Mouse (Mus musculus): ENCODE measurements around the gene Gdf9. TPM values are rescaled to one million over a fixed set of nuclear protein-coding genes. Genes with fewer than 3 reads are reported as not detected.

Gdf9 gene
- polyA plus RNA-seq, 1 experiment from 2014 or later, result 0.28 TPM

DNA sequence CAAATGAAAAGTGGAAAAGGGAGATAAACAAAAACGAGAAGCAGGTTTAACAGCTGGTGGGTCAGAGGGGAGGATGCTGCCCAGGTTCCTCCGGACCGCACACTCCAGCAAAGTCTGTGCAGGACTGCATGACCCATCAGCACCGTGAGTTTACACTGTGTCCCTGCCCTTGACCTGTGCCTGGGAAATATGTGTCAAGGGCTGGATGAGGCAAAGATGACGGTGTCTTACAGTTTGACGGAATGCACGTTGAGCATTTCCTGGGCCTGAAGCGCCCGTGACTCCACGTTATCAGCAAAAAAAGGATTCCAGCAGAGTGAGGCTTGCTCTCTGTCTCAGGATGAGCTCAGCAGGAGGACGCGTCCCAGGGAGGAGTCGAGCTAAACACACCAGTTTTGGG lies 14.7 kb downstream of the Gdf9 start:
- no peak for ATAC-seq (ENCODE audit: low read depth)
- Histone ChIP-seq H3K4me3 (replicated peaks) (no peak overlapping the region), H3K27me3 (peaks cover 10% of the 10 kb centered on the region), H3K4me1 (replicated peaks) (peaks cover 29% of the 10 kb centered on the region), H3K27ac (peak overlapping the region; percentile 27; the same call in 1 of the 2 replicates), H3K9ac (no peak overlapping the region), H3K9me3 (replicated peaks) (no peaks in the 10 kb centered on the region), H3K36me3 (no peaks in the 10 kb centered on the region), H3K4me2 (no peak overlapping the region)
- no peak for DNase-seq
- 58% methylated on average over 13 of the region's 13 CpGs for WGBS (ENCODE audit: insufficient replicate concordance)

DNA sequence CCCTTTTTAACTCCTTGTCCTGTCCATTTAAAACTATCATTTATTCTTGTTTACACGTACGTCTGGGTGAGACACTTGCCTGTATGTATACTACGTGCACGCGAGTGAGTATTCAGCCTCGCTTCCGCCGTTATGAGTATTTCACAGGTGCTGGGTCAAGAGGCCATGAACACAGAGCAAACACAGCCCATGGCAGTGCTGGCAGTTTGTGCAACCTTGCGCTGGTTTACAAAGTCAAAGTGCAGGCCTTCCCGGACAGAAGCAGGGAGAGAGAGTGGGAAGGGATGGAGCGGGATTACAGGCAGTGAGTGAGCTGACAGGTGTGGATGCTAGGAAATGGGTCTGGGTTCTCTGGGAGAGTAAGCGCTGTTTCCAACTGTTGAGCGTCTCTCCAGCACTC lies 15.4 kb downstream of the Gdf9 start:
- H3K27me3 ChIP-seq, result peaks cover 16% of the 10 kb centered on the region
- no peaks in the 10 kb centered on the region for H3K9me3 ChIP-seq (replicated peaks)
- no peaks in the 10 kb centered on the region for H3K36me3 ChIP-seq
- H3K4me1 ChIP-seq (replicated peaks), result peaks cover 29% of the 10 kb centered on the region
- H3K4me3 ChIP-seq (replicated peaks), result no peak overlapping the region
- peak; percentile 69 for ATAC-seq (ENCODE audit: low read depth)
- DNase-seq, result no peak
- no peak overlapping the region for H3K4me2 ChIP-seq
- H3K27ac ChIP-seq, result peak overlapping the region; percentile 5; the same call in 1 of the 2 replicates
- 81% methylated on average over 13 of the region's 13 CpGs for WGBS (ENCODE audit: insufficient replicate concordance)
- H3K9ac ChIP-seq, result no peak overlapping the region; the same call in 1 of the 2 replicates

DNA sequence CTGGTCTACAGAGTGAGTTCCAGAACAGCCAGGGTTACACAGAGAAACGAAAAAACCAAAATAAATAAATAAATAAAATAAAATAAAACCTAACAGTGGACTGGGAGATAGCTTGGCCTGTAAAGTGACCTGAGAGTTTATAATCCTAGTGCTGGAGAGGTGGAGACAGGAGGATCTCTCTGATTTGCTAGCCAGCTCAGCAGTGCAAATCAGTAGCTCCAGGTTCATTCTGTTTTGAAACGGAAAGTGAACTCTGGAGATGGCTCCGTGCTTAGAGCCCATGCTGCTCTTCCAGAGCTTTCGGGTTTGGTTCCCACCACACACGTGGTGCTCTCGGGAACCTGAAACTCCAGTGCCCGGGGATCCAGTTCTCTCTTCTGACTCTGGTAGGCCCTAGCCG lies 17.2 kb downstream of the Gdf9 start:
- no peak for DNase-seq

DNA sequence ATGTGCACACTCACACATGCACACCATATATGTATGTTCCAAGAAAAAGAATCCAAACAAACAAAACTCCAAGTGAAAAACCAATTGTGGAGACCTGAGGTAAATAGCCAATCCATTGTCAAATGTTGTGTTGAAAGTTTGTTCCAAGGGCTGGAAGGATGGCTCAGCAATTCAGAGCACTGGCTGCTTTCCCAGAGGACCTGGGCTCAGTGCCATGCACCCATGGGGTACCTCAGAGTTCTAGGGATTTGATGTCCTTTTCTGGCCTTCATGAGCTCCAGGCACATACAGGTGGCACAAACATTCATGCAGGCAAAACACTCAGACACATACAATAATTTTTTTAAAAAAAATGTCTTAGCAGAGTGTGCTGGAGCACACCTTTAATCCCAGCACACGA lies 17.7 kb downstream of the Gdf9 start:
- H3K4me1 ChIP-seq (replicated peaks), result peaks cover 18% of the 10 kb centered on the region
- H3K36me3 ChIP-seq, result no peaks in the 10 kb centered on the region
- DNase-seq, result no peak
- H3K4me2 ChIP-seq, result no peak overlapping the region
- 63% methylated on average over 1 of the region's 1 CpGs for WGBS (ENCODE audit: insufficient replicate concordance)
- peaks cover 27% of the 10 kb centered on the region for H3K27me3 ChIP-seq
- no peak overlapping the region for H3K4me3 ChIP-seq (replicated peaks)
- no peak overlapping the region for H3K9ac ChIP-seq
- no peak for ATAC-seq (ENCODE audit: low read depth)
- no peak overlapping the region for H3K27ac ChIP-seq
- H3K9me3 ChIP-seq (replicated peaks), result no peaks in the 10 kb centered on the region

More for the DNA sequence above, 17.2 kb downstream of the Gdf9 start:
- ATAC-seq (ENCODE audit: low read depth), result no peak
- no peak overlapping the region for H3K27ac ChIP-seq
- peaks cover 27% of the 10 kb centered on the region for H3K27me3 ChIP-seq
- H3K9ac ChIP-seq, result no peak overlapping the region
- 77% methylated on average over 8 of the region's 8 CpGs for WGBS (ENCODE audit: insufficient replicate concordance)
- H3K36me3 ChIP-seq, result no peaks in the 10 kb centered on the region
- H3K4me1 ChIP-seq (replicated peaks), result peaks cover 22% of the 10 kb centered on the region
- no peaks in the 10 kb centered on the region for H3K9me3 ChIP-seq (replicated peaks)
- H3K4me2 ChIP-seq, result no peak overlapping the region
- no peak overlapping the region for H3K4me3 ChIP-seq (replicated peaks)

DNA sequence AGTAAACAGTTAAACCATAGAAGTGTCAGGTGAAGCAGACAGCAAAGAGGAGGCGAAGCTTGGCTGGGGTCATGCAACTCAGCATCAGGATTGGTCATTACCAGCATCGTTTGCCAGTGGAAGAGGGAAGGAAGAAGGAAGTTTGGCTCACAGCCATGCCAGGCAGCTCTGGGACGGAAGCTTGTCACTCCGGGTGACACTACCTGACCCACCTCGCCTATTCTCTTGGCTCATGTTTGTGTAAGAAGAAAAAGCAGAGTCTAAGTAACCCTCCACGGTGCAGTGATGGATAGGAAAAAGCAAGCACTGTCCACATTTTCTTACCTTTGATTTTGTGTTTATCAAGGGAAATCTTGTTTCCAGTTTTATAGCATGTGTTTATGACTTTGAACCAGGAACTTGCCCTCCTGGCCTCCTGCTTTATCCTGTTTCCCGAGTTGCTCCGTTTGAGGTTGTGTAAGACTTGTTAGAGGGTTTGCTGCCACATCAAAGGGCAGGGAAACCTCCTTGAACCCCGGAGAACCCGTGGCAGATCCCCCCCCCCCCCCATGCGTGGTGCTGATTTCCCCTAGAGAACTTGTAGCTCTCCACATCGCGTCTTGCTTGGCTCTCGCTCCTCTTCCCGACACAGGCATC lies 19.4 kb downstream of the Gdf9 start:
- no peak overlapping the region for H3K4me3 ChIP-seq (replicated peaks)
- H3K9ac ChIP-seq, result no peak overlapping the region
- ATAC-seq (ENCODE audit: low read depth), result no peak
- no peak for DNase-seq
- no peaks in the 10 kb centered on the region for H3K36me3 ChIP-seq
- no peak overlapping the region for H3K4me2 ChIP-seq
- H3K4me1 ChIP-seq (replicated peaks), result peaks cover 14% of the 10 kb centered on the region
- 22% methylated on average over 15 of the region's 15 CpGs for WGBS (ENCODE audit: insufficient replicate concordance)
- H3K27me3 ChIP-seq, result peaks cover 32% of the 10 kb centered on the region
- no peaks in the 10 kb centered on the region for H3K9me3 ChIP-seq (replicated peaks)
- no peak overlapping the region for H3K27ac ChIP-seq

DNA sequence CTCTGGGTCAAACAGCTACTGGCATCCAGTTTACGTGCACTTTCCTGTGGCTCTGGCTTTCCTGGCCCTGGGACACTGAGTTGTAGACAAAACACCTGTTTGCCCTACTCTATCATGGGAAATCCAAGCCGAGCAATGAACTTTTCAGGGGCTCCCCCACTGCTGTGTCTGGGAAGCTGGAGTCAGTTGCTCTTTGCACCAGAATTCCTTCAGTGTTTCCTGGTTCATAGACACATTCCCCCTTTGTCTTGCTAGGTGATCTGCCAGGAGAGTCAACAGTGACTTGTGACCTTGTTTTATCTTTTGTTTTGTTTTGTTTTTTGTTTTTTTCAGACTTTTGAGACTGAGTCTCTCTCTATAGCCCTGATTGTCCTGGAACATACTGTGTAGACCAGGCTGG lies 20.5 kb downstream of the Gdf9 start:
- peaks cover 10% of the 10 kb centered on the region for H3K4me1 ChIP-seq (replicated peaks)
- no peaks in the 10 kb centered on the region for H3K36me3 ChIP-seq
- DNase-seq (no peak), ATAC-seq (ENCODE audit: low read depth) (no peak)
- H3K9me3 ChIP-seq (replicated peaks), result no peaks in the 10 kb centered on the region
- WGBS (ENCODE audit: insufficient replicate concordance), result 43% methylated on average over 2 of the region's 2 CpGs
- no peak overlapping the region for H3K9ac ChIP-seq
- H3K4me3 ChIP-seq (replicated peaks), result no peak overlapping the region
- no peak overlapping the region for H3K27ac ChIP-seq
- peaks cover 44% of the 10 kb centered on the region for H3K27me3 ChIP-seq
- H3K4me2 ChIP-seq, result no peak overlapping the region

DNA sequence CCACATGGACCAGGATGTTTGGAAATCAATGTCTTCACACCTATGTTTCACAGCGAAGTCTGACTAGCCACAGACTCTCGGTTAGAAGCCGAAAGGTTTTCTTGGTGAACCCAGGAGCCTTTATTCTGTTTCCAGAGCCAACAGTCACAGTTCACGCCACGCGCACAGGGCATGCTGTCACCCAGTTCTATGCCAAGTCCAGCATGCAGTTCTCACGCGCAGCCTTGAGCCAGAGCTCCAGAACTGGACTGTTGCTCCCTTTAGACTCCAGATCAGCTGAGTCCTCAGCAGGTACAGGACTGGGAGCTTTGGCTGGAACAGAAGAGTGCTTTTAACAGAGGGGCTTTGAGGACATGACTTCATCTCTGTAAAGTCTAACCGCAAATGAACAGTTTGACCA lies 21.6 kb downstream of the Gdf9 start:
- no peak overlapping the region for H3K4me3 ChIP-seq (replicated peaks)
- H3K36me3 ChIP-seq, result no peaks in the 10 kb centered on the region
- peaks cover 54% of the 10 kb centered on the region for H3K27me3 ChIP-seq
- H3K4me1 ChIP-seq (replicated peaks), result peaks cover 20% of the 10 kb centered on the region
- H3K9ac ChIP-seq, result no peak overlapping the region
- WGBS (ENCODE audit: insufficient replicate concordance), result 84% methylated on average over 9 of the region's 9 CpGs
- no peak overlapping the region for H3K27ac ChIP-seq
- no peak overlapping the region for H3K4me2 ChIP-seq
- no peaks in the 10 kb centered on the region for H3K9me3 ChIP-seq (replicated peaks)
- DNase-seq (no peak), ATAC-seq (ENCODE audit: low read depth) (no peak)

DNA sequence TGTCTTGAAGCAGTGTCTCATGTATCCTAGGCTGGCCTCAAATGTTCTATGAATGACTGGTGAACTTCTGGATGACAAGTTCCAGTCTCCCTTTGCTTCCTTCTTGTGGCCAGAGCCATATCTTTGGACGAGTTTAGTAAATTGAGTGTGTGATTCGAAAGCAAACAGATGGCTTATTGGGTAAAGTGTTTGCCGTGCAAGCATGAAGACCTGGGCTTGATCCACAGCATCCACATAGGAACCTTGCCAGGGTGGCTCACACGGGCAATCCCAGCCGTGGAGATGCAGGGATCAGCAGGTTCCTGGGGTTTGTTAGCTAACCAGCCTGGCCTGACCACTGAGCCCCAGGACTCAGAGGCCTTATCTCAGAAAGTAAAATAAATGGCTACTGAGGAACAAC lies 22.2 kb downstream of the Gdf9 start:
- no peak overlapping the region for H3K9ac ChIP-seq
- H3K4me3 ChIP-seq (replicated peaks), result no peak overlapping the region
- H3K4me2 ChIP-seq, result no peak overlapping the region
- peaks cover 60% of the 10 kb centered on the region for H3K27me3 ChIP-seq
- WGBS (ENCODE audit: insufficient replicate concordance), result 67% methylated on average over 5 of the region's 5 CpGs
- DNase-seq, result no peak
- H3K9me3 ChIP-seq (replicated peaks), result no peaks in the 10 kb centered on the region
- H3K27ac ChIP-seq, result no peak overlapping the region
- ATAC-seq (ENCODE audit: low read depth), result no peak
- H3K4me1 ChIP-seq (replicated peaks), result peaks cover 25% of the 10 kb centered on the region
- no peaks in the 10 kb centered on the region for H3K36me3 ChIP-seq

DNA sequence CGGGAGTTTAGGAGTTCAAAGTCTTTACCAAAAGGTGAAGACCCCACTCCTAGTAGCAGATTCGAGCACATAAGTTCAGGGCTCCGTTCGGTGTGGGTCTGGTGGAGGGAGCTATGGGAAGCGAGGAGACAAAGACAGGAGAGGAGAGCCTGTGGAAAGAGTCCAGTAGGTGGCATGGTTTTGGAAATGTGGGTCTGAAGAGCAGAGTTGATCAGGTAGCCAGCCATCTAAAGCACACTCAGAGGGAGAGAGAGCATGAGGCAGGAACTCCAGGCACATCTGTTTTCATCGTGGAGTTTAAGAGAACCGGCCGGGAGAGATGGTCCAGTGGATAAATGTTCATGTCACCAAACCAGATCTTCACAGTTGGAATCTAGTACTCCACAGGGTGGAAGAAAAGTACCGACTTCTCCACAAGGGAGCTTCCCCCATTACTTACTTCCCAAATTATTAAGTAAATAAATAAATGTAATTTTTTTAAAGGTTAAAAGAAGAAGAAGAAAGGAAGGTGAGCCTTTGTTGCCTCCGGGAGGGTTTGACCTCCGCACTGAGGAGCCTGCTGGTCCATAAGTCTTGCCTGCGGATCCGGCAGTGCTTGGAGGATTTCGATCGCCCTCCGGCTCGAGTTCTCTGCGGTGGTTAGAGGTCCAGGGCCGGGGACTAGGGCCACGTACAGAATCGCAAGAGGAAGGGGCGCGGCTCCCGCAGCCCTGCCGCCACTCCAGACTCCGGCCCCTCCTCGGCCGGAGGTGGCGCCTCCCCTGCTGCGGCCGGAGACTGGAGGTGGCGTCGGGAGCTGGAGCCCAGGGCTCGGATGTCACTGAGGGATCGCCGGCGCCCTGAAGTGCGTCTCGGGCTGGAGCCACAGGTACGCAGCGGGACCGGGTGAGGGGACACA lies 25.9 kb downstream of the Gdf9 start, which contains the start of the genes Gm10447 and Shroom1:
Gene Gm10447 (minus strand): TSS at position 637 of the 898 bp plus-strand sequence.
Gene Shroom1 (plus strand): TSS at position 732 of the 898 bp plus-strand sequence.
- Histone ChIP-seq H3K36me3 (no peaks in the 10 kb centered on the region), H3K9ac (peak within 1 kb of the TSS; percentile 63), H3K4me3 (replicated peaks) (peak within 1 kb of the TSS; percentile 55), H3K27me3 (peaks cover 65% of the 10 kb centered on the region), H3K27ac (peak within 1 kb of the TSS; percentile 62; the same call in 1 of the 2 replicates), H3K4me1 (replicated peaks) (peaks cover 28% of the 10 kb centered on the region), H3K4me2 (peak within 1 kb of the TSS; percentile 70), H3K9me3 (replicated peaks) (no peaks in the 10 kb centered on the region)
- 4% methylated on average over 42 of the region's 42 CpGs for WGBS (ENCODE audit: insufficient replicate concordance)
- ATAC-seq (ENCODE audit: low read depth), result peak; percentile 72
- no peak for DNase-seq

DNA sequence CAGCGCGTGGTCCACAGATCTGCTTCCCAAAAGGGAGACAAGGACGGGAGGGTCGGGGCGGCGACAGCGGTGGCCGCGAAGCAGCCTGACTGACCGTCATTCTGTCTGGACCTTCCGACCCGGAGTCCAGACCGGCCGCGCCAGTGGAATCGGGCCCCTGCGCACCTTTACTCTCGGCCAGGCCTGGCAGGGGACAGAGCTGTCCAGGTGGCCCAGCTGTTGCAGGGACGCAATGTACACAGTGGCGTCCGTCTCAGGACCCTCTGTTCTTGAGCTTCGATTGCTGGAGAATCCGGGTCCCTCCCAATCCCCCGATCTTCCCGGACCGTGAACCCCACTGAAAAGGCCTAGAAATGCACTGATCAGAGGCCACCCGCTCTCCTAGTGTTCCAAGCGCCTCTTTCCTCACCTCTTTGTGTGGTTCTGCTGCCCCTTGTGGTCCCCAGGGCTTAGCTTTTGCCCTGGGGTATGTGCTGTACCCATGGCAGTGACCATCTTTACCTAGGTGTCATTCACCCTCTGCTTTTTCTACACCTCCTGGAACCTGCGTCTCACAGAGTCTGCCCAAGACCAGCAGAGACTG lies 26.6 kb downstream of the Gdf9 start:
- DNase-seq, result no peak
- H3K27me3 ChIP-seq, result peaks cover 70% of the 10 kb centered on the region
- no peaks in the 10 kb centered on the region for H3K9me3 ChIP-seq (replicated peaks)
- 7% methylated on average over 29 of the region's 29 CpGs for WGBS (ENCODE audit: insufficient replicate concordance)
- H3K36me3 ChIP-seq, result no peaks in the 10 kb centered on the region
- ATAC-seq (ENCODE audit: low read depth), result peak; percentile 45
- peak overlapping the region; percentile 70 for H3K4me2 ChIP-seq
- peak overlapping the region; percentile 63 for H3K9ac ChIP-seq
- peaks cover 35% of the 10 kb centered on the region for H3K4me1 ChIP-seq (replicated peaks)
- H3K27ac ChIP-seq, result peak overlapping the region; percentile 62; the same call in 1 of the 2 replicates
- peak overlapping the region; percentile 55 for H3K4me3 ChIP-seq (replicated peaks)

DNA sequence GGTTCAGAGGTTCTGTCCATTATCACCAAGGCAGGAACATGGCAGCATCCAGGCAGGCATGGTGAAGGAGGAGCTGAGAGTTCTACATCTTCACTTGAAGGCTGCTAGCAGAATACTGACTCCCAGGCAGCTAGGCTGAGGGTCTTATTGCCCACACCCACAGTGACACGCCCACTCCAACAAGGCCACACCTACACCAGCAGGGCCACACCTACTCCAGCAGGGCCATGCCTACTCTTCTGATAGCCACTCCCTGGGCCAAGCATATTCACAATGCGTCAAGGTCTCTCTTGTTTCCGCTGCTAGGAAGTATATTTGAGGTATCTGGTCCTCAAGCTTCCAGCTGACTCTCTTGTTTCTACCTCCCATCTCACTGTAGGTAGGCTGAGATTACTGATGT lies 28.2 kb downstream of the Gdf9 start:
- peaks cover 49% of the 10 kb centered on the region for H3K4me1 ChIP-seq (replicated peaks)
- no peak overlapping the region for H3K4me3 ChIP-seq (replicated peaks)
- peaks cover 81% of the 10 kb centered on the region for H3K27me3 ChIP-seq
- H3K9me3 ChIP-seq (replicated peaks), result no peaks in the 10 kb centered on the region
- H3K9ac ChIP-seq, result no peak overlapping the region
- H3K4me2 ChIP-seq, result no peak overlapping the region
- no peaks in the 10 kb centered on the region for H3K36me3 ChIP-seq
- DNase-seq (no peak), ATAC-seq (ENCODE audit: low read depth) (no peak)
- H3K27ac ChIP-seq, result no peak overlapping the region
- WGBS (ENCODE audit: insufficient replicate concordance), result 52% methylated on average over 3 of the region's 3 CpGs
